Mouse (Mus musculus): ENCODE measurements at regions not wholly inside any gene's neighbourhood (a gene's known extent, or its start where the extent isn't known, plus 50 kb on each side); places are given as distances from the start of the nearest gene placed in this dataset.

DNA sequence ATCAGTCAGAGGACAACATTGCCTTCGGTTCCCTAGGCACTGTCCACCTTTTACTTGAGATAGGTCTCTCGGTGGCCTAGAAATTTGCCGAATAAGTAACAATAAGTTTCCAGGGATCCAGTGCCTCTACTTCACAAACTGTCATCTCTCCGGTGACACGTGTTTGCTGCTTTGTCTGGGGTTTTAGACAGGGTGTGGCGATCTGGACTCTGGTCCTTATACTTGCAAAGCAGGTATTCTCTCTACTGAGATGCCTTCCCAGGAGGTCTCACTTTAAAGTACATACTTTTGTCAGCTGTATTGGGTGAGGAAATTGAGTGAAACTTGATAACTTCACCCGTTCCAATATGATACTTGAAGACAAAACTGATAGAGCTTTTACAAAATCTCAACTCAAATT, 95.9 kb upstream of the Ctso start:
- TF ChIP-seq TAL1 (conservative IDR thresholded peaks at IDR 0.05; ENCODE audit: low read depth, low read length) (no peak), CTCF (IDR thresholded peaks at IDR 0.05; ENCODE audit: low read depth, low read length) (no peak), GATA1 (IDR thresholded peaks at IDR 0.05; ENCODE audit: borderline replicate concordance, low read length) (no peak)
